Comparison of ENCODE assay signal across 17 mouse cellular contexts in the genomic region with DNA sequence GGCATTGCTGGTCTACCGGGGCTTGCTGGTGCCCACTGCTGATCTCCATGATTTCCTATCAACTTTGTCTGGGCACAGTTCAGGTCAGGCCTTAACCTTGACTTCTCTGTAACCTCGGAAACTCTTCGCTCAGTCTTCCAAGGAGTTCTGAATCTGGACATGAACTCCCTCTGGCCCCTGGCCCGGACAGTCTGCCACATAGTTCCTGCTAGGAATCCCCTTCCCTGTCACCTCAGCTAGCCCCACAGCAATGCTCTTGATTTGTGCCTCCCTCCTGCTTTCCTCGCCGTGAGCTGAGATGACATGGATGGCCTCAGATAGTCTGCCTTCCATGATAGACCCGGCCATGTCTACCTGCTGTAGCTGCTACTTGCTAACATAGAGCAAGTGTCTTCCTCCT. TPM values are rescaled to one million over a fixed set of nuclear protein-coding genes. Genes with fewer than 3 reads are reported as not detected.
DNase-seq lines count a peak whose midpoint lies in the region.
"Had no signal": no experiment of that assay in that cellular context is flagged by ENCODE, and none has a peak within 500 bp of the region (broad histone marks: within the 10 kb centered on the region; RNA-seq: fewer than 3 reads in every experiment).

No protein-coding gene starts in this region.

- intact Hi-C loops in heart, postnatal 36 days (cut with DNase I), result no loop called here
- intact Hi-C loops in gastrocnemius, postnatal 14 days (cut with DNase I; ENCODE audit: low total_unique reads), result no loop called here

- DNase-seq in gastrocnemius, adult 18-20 months (ENCODE audit: low spot score), result peak; percentile 54
- no peak for DNase-seq in gastrocnemius, postnatal 4 days (ENCODE audit: low spot score in 2 of 2)
- peak; percentile 2 for DNase-seq in heart, postnatal 4 days
- no peak for DNase-seq in heart, postnatal 36 days
- DNase-seq in gastrocnemius, postnatal 14 days, result peak; percentile 26
- DNase-seq in embryo, embryonic 10 days (ENCODE audit: low spot score), result no peak
- DNase-seq in right cerebral cortex, postnatal 25 days, result no peak
- DNase-seq: adrenal gland, adult 8-10 months; adrenal gland, postnatal 25 days; cerebellum, adult 11-12 months; cerebellum, adult 8-10 months; cerebellum, postnatal 10 days; cerebellum, postnatal 36 days; heart, adult 2 months had no signal

RNA-seq across cellular contexts. Expression of gene Ccdc110, which starts 14.0 kb away (rescaled TPM):
- total RNA-seq in gastrocnemius, adult 18-20 months (2021), result under 1 TPM; 0.09 to 0.14 TPM
- not detected for total RNA-seq in gastrocnemius, postnatal 4 days (2021)
- total RNA-seq in heart, postnatal 4 days (2021), result not detected
- total RNA-seq in heart, postnatal 36 days (2021), result not detected
- total RNA-seq in gastrocnemius, postnatal 14 days (2021), result not detected
- total RNA-seq: adrenal gland, adult 8-10 months; adrenal gland, postnatal 25 days; ES-E14; heart, adult 2 months; heart, postnatal 25 days; hindbrain, postnatal 0 days had no signal

RNA-seq across cellular contexts. Expression of gene Pdlim3, which starts 35.1 kb away (rescaled TPM):
- total RNA-seq in gastrocnemius, adult 18-20 months (2021), result 100 to 1,000 TPM; 737 to 931 TPM
- total RNA-seq in gastrocnemius, postnatal 4 days (2021), result 100 to 1,000 TPM; 485 to 529 TPM
- 100 to 1,000 TPM; 104 to 113 TPM for total RNA-seq in heart, postnatal 4 days (2021)
- total RNA-seq in heart, postnatal 36 days (2021), result 10 to 100 TPM; 25.6 to 35.2 TPM
- 100 to 1,000 TPM; 440 to 576 TPM for total RNA-seq in gastrocnemius, postnatal 14 days (2021)

RNA-seq across cellular contexts. Expression of gene 1700029J07Rik, which starts 54.7 kb away (rescaled TPM):
- under 1 TPM; 0.25 to 0.28 TPM for total RNA-seq in gastrocnemius, adult 18-20 months (2021)
- 1 to 10 TPM; 1.7 to 2.0 TPM for total RNA-seq in gastrocnemius, postnatal 4 days (2021)
- total RNA-seq in heart, postnatal 4 days (2021), result under 1 TPM; 0.83 to 0.86 TPM
- total RNA-seq in heart, postnatal 36 days (2021), result under 1 TPM; 0.33 to 0.50 TPM
- total RNA-seq in gastrocnemius, postnatal 14 days (2021), result under 1 TPM; 0.53 to 0.80 TPM

RNA-seq across cellular contexts. Expression of gene Ufsp2, which starts 54.9 kb away (rescaled TPM):
- 10 to 100 TPM; 37.7 to 38.1 TPM for total RNA-seq in gastrocnemius, adult 18-20 months (2021)
- total RNA-seq in gastrocnemius, postnatal 4 days (2021), result 10 to 100 TPM; 38.0 to 41.6 TPM
- 10 to 100 TPM; 33.4 to 33.5 TPM for total RNA-seq in heart, postnatal 4 days (2021)
- 10 to 100 TPM; 30.9 to 32.4 TPM for total RNA-seq in heart, postnatal 36 days (2021)
- total RNA-seq in gastrocnemius, postnatal 14 days (2021), result 10 to 100 TPM; 36.1 to 36.7 TPM

Comparison
In these comparisons a context has a peak if more than half of its experiments do, and no peak if none do; other contexts are left out.
1. DNase-seq: peak in gastrocnemius, adult 18-20 months (single experiment), heart, postnatal 4 days (single experiment) and gastrocnemius, postnatal 14 days (single experiment); none in gastrocnemius, postnatal 4 days (0 of 2), heart, postnatal 36 days (0 of 2), embryo, embryonic 10 days (single experiment) and right cerebral cortex, postnatal 25 days (single experiment).